Mouse (Mus musculus) limb, embryonic 13.5 days (tissue): Measurements from ENCODE around the gene Htatsf1. TPM values are rescaled to one million over a fixed set of nuclear protein-coding genes. Genes with fewer than 3 reads are reported as not detected.

Experiments used
- ATAC-seq: fragments of 200-750 bp; cut with Nextera tagmentation; 2 replicates; pipeline ENCODE4 v1.8.0; 2017; ENCODE audit warnings: low read depth, moderate number of reproducible peaks, moderate TSS enrichment; ENCODE audit not compliant: low FRiP score
- H3K27ac ChIP-seq: fragments of 300-500 bp; sonication (generic); 2 replicates; pipeline ENCODE4 v1.5.1; 2015; ENCODE audit warnings: inconsistent platforms, mild to moderate bottlenecking, moderate library complexity
- H3K27me3 ChIP-seq: fragments of 300-500 bp; sonication (generic); 2 replicates; pipeline ENCODE4 v1.6.1; 2015; ENCODE audit warnings: mild to moderate bottlenecking, inconsistent platforms
- H3K36me3 ChIP-seq: fragments of 300-500 bp; sonication (generic); 2 replicates; pipeline ENCODE4 v1.6.1; 2015; ENCODE audit warnings: inconsistent platforms, mild to moderate bottlenecking, moderate library complexity
- H3K4me1 ChIP-seq: fragments of 300-500 bp; sonication (generic); 2 replicates; pipeline ENCODE4 v1.6.1; 2015; ENCODE audit warnings: inconsistent platforms
- H3K4me2 ChIP-seq: fragments of 300-500 bp; sonication (generic); replicated peaks from 2 replicates; pipeline ENCODE4 v1.6.1; 2015; ENCODE audit warnings: inconsistent platforms, mild to moderate bottlenecking, moderate library complexity
- H3K4me3 ChIP-seq: fragments of 300-500 bp; sonication (generic); 2 replicates; pipeline ENCODE4 v1.5.1; 2015; ENCODE audit warnings: moderate library complexity, mild to moderate bottlenecking, inconsistent platforms
- H3K9ac ChIP-seq: fragments of 300-500 bp; sonication (generic); 2 replicates; pipeline ENCODE4 v1.6.1; 2015; ENCODE audit warnings: mild to moderate bottlenecking, inconsistent platforms
- H3K9me3 ChIP-seq: fragments of 300-500 bp; sonication (generic); 2 replicates; pipeline ENCODE4 v1.6.1; 2016; ENCODE audit warnings: inconsistent platforms
- WGBS: fragments of 180-500 bp; shearing (Covaris S2); methylation state at CpG from one replicate; pipeline ENCODE4 v1.1.7; 2015; 5-methylcytosine and 5-hydroxymethylcytosine counted together
- polyA plus RNA-seq: library from polyadenylated mRNA; unstranded; fragments of >200 nt; fragmentation: Nextera tagmentation; extraction: Ambion mirVana; gene quantifications from 2 replicates; pipeline ENCODE4 v1.2.1, GENCODE M21; 2015

Htatsf1 gene
- polyA plus RNA-seq = 89.8 and 91.4 TPM in 2 replicates

GRCm38 (mm10) chrX:57053174-57053992, at the start of gene Htatsf1:
Gene Htatsf1 (plus strand): TSS chrX:57053583.
- Histone ChIP-seq H3K36me3 (peaks cover 13% of the 10 kb centered on the region), H3K9me3 (no peaks in the 10 kb centered on the region), H3K4me3 (peak within 1 kb of the TSS; percentile 53), H3K27ac (peak within 1 kb of the TSS; percentile 93), H3K27me3 (no peaks in the 10 kb centered on the region), H3K9ac (peak within 1 kb of the TSS; percentile 73), H3K4me2 (peak within 1 kb of the TSS; percentile 64), H3K4me1 (no peaks in the 10 kb centered on the region)
- WGBS = 22% methylated on average over 59 of the region's 85 CpGs
- peak; percentile 97 for ATAC-seq

GRCm38 (mm10) chrX:57012891-57013290, 40.5 kb upstream of the Htatsf1 start:
- H3K4me1 ChIP-seq = no peaks in the 10 kb centered on the region
- H3K27ac ChIP-seq = no peak overlapping the region
- H3K36me3 ChIP-seq = no peaks in the 10 kb centered on the region
- no peak overlapping the region for H3K9ac ChIP-seq
- 83% methylated on average over 2 of the region's 2 CpGs for WGBS
- no peak for ATAC-seq
- H3K9me3 ChIP-seq = no peaks in the 10 kb centered on the region
- H3K4me3 ChIP-seq = no peak overlapping the region
- no peak overlapping the region for H3K4me2 ChIP-seq
- H3K27me3 ChIP-seq = no peaks in the 10 kb centered on the region

- no peaks in the 10 kb centered on the region for H3K27me3 ChIP-seq
- H3K27ac ChIP-seq = no peak within 1 kb of the TSS
- H3K36me3 ChIP-seq = no peaks in the 10 kb centered on the region
- no peak for ATAC-seq
- H3K4me2 ChIP-seq = no peak within 1 kb of the TSS
- no peaks in the 10 kb centered on the region for H3K9me3 ChIP-seq
- H3K9ac ChIP-seq = no peak within 1 kb of the TSS
- no peaks in the 10 kb centered on the region for H3K4me1 ChIP-seq
- no peak within 1 kb of the TSS for H3K4me3 ChIP-seq
- WGBS = 87% methylated on average over 5 of the region's 5 CpGs
Measured at GRCm38 (mm10) chrX:57042774-57043173, 10.6 kb upstream of the Htatsf1 start, which contains the start of gene Brs3. Gene Brs3 (plus strand): TSS chrX:57043074.

- Histone ChIP-seq H3K4me3 (no peak overlapping the region), H3K27ac (no peak overlapping the region), H3K9ac (no peak overlapping the region), H3K9me3 (no peaks in the 10 kb centered on the region), H3K4me2 (no peak overlapping the region), H3K4me1 (no peaks in the 10 kb centered on the region), H3K27me3 (no peaks in the 10 kb centered on the region), H3K36me3 (no peaks in the 10 kb centered on the region)
- WGBS = 83% methylated on average over 6 of the region's 6 CpGs
- no peak for ATAC-seq
Measured at GRCm38 (mm10) chrX:57043869-57044268, 9.5 kb upstream of the Htatsf1 start.

- no peaks in the 10 kb centered on the region for H3K27me3 ChIP-seq
- 21% methylated on average over 4 of the region's 4 CpGs for WGBS
- peak; percentile 49; the same call in 1 of the 2 replicates for ATAC-seq
- no peaks in the 10 kb centered on the region for H3K9me3 ChIP-seq
- H3K4me2 ChIP-seq = peak overlapping the region; percentile 53
- peak overlapping the region; percentile 53 for H3K4me3 ChIP-seq
- H3K9ac ChIP-seq = peak overlapping the region; percentile 73; the same call in 1 of the 2 replicates
- peak overlapping the region; percentile 93 for H3K27ac ChIP-seq
- H3K36me3 ChIP-seq = peaks cover 13% of the 10 kb centered on the region
- no peaks in the 10 kb centered on the region for H3K4me1 ChIP-seq
Measured at GRCm38 (mm10) chrX:57052848-57053173, 572 bp upstream of the Htatsf1 start.

- Histone ChIP-seq H3K27ac (no peak overlapping the region; the same call in 1 of the 2 replicates), H3K4me3 (peak overlapping the region; percentile 53), H3K9ac (peak overlapping the region; percentile 73), H3K4me1 (no peaks in the 10 kb centered on the region), H3K4me2 (peak overlapping the region; percentile 64), H3K36me3 (peaks cover 18% of the 10 kb centered on the region), H3K27me3 (no peaks in the 10 kb centered on the region), H3K9me3 (no peaks in the 10 kb centered on the region)
- 28% methylated on average over 11 of the region's 11 CpGs for WGBS
- ATAC-seq = no peak; the same call in 1 of the 2 replicates
Measured at GRCm38 (mm10) chrX:57053993-57054385, 606 bp downstream of the Htatsf1 start.

- no peak overlapping the region for H3K27ac ChIP-seq
- H3K4me2 ChIP-seq = no peak overlapping the region
- H3K9me3 ChIP-seq = no peaks in the 10 kb centered on the region
- H3K36me3 ChIP-seq = no peaks in the 10 kb centered on the region
- ATAC-seq = no peak
- 79% methylated on average over 5 of the region's 5 CpGs for WGBS
- no peaks in the 10 kb centered on the region for H3K27me3 ChIP-seq
- H3K4me1 ChIP-seq = no peaks in the 10 kb centered on the region
- no peak overlapping the region for H3K4me3 ChIP-seq
- no peak overlapping the region for H3K9ac ChIP-seq
Measured at GRCm38 (mm10) chrX:57081496-57081895, 28.1 kb downstream of the Htatsf1 start.

- no peak within 1 kb of the TSS for H3K9ac ChIP-seq
- H3K27me3 ChIP-seq = no peaks in the 10 kb centered on the region
- no peaks in the 10 kb centered on the region for H3K9me3 ChIP-seq
- H3K4me1 ChIP-seq = no peaks in the 10 kb centered on the region
- H3K4me3 ChIP-seq = no peak within 1 kb of the TSS
- H3K4me2 ChIP-seq = no peak within 1 kb of the TSS
- H3K27ac ChIP-seq = no peak within 1 kb of the TSS
- ATAC-seq = no peak
- WGBS = 81% methylated on average over 4 of the region's 4 CpGs
- no peaks in the 10 kb centered on the region for H3K36me3 ChIP-seq
Measured at GRCm38 (mm10) chrX:57087806-57088205, 34.4 kb downstream of the Htatsf1 start, which contains the start of gene Vgll1. Gene Vgll1 (plus strand): TSS chrX:57088106.

- no peak for ATAC-seq
- H3K4me3 ChIP-seq = no peak overlapping the region
- 95% methylated on average over 1 of the region's 1 CpGs for WGBS
- no peaks in the 10 kb centered on the region for H3K27me3 ChIP-seq
- H3K9ac ChIP-seq = no peak overlapping the region
- H3K4me1 ChIP-seq = no peaks in the 10 kb centered on the region
- no peaks in the 10 kb centered on the region for H3K36me3 ChIP-seq
- H3K4me2 ChIP-seq = no peak overlapping the region
- no peaks in the 10 kb centered on the region for H3K9me3 ChIP-seq
- no peak overlapping the region for H3K27ac ChIP-seq
Measured at GRCm38 (mm10) chrX:57103415-57103814, 50.0 kb downstream of the Htatsf1 start.

- 89% methylated on average over 3 of the region's 3 CpGs for WGBS
- ATAC-seq = no peak
Measured at GRCm38 (mm10) chrX:57106956-57107355, 53.6 kb downstream of the Htatsf1 start.

More at GRCm38 (mm10) chrX:57106956-57107355, 53.6 kb downstream of the Htatsf1 start:
- Histone ChIP-seq H3K9ac (no peak overlapping the region), H3K4me1 (no peaks in the 10 kb centered on the region), H3K4me3 (no peak overlapping the region), H3K36me3 (no peaks in the 10 kb centered on the region), H3K9me3 (no peaks in the 10 kb centered on the region), H3K4me2 (no peak overlapping the region), H3K27ac (no peak overlapping the region), H3K27me3 (no peaks in the 10 kb centered on the region)
